Mouse (Mus musculus): ENCODE data around the gene Nploc4.
A peak's percentile ranks its signal among the peaks of the same experiment; 100 is the strongest.

- TF ChIP-seq CTCF (IDR thresholded peaks at IDR 0.05; ENCODE audit: low read depth, low read length) (0 out of 2 replicates have a peak, but pooled peaks have one; percentile 6), POLR2A (IDR thresholded peaks at IDR 0.05; ENCODE audit: borderline replicate concordance, low read depth, low read length) (no peak)
Measured at GRCm38 (mm10) chr11:120356900-120357299, 80.6 kb downstream of the Nploc4 start.
